Mouse (Mus musculus) small intestine, adult 2 months (tissue): ENCODE results near the gene Rras. TPM values are rescaled to one million over a fixed set of nuclear protein-coding genes. Genes with fewer than 3 reads are reported as not detected.

Experiments
- H3K27ac ChIP-seq: fragments of 200-500 bp; 2 replicates; pipeline ENCODE4 v1.5.1; 2012; ENCODE audit warnings: low read depth, low read length, control low read depth, inconsistent platforms; ENCODE audit not compliant: insufficient read depth
- H3K27me3 ChIP-seq: fragments of 200-500 bp; 2 replicates; pipeline ENCODE4 v1.6.1; 2012; ENCODE audit warnings: mild to moderate bottlenecking, moderate library complexity, low read length, inconsistent platforms; ENCODE audit not compliant: control insufficient read depth, insufficient read depth
- H3K36me3 ChIP-seq: fragments of 200-500 bp; 2 replicates; pipeline ENCODE4 v1.6.1; 2012; ENCODE audit warnings: mild to moderate bottlenecking, low read length, control low read depth, inconsistent platforms; ENCODE audit not compliant: control insufficient read depth, insufficient read depth
- H3K4me1 ChIP-seq: fragments of 200-500 bp; 2 replicates; pipeline ENCODE4 v1.6.1; 2012; ENCODE audit warnings: low read length, inconsistent platforms, mixed read lengths; ENCODE audit not compliant: control insufficient read depth, insufficient read depth, insufficient read length
- H3K4me3 ChIP-seq: fragments of 200-500 bp; 2 replicates; pipeline ENCODE4 v1.5.1; 2012; ENCODE audit warnings: low read depth, mild to moderate bottlenecking, control low read depth, inconsistent platforms, low read length, moderate library complexity
- CTCF ChIP-seq: fragments of 200-500 bp; IDR thresholded peaks from 2 replicates; pipeline ENCODE4 v1.5.1; 2012; ENCODE audit warnings: low read depth, mild to moderate bottlenecking, control low read depth, inconsistent platforms, low read length, moderate library complexity, mixed read lengths; ENCODE audit not compliant: insufficient replicate concordance, insufficient read length; ENCODE audit errors: extremely low read depth
- POLR2A ChIP-seq: fragments of 200-500 bp; IDR thresholded peaks from 2 replicates; pipeline ENCODE4 v1.6.1; 2012; ENCODE audit warnings: low read depth, mild to moderate bottlenecking, control low read depth, inconsistent platforms, low read length, moderate library complexity
- WGBS: fragments of 180-500 bp; shearing (Covaris S2); methylation state at CpG from one replicate; pipeline ENCODE4 v1.1.7; 2018; 5-methylcytosine and 5-hydroxymethylcytosine counted together
- polyA plus RNA-seq: library from polyadenylated mRNA; depleted of rRNA; stranded (reverse); fragments of >200 nt; gene quantifications from 2 replicates; pipeline ENCODE4 v1.2.3, GENCODE M21; 2012

Gene Rras
- polyA plus RNA-seq, 1 experiment = 67.9 TPM

DNA sequence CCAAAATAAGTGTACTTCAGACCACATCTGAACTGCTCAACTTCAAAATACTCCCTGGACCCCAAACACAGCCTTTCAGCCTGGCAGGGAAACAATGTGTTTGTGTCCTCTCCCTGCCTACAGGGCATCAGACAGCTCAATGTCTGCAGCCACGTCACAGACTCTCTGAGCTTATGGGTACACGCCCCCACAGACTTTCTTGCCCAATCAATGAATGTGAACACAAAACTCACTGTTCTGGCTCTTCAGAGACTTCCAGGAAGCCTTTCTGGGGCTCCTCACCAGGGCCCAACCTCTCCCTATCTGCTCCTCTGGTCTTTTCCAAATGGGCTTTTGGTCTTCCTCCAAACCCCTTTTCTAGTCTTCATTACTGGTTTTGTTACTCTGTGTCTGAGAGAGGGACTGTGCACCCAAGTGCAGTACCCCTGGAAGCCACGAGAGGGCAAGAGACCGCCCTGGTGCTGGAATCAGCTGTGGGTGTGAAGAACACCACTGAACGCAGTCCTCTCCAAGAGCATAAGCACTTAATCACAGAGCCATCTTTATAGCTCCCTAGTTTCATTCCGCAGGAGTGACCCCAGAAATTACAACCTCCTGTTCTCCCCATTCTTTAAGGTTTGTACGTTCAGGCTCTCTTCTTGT is 20.1 kb downstream of the Rras start:
- Histone ChIP-seq H3K4me3 (no peak overlapping the region), H3K27ac (no peak overlapping the region), H3K27me3 (no peaks in the 10 kb centered on the region), H3K4me1 (no peaks in the 10 kb centered on the region), H3K36me3 (peaks cover 45% of the 10 kb centered on the region)
- TF ChIP-seq POLR2A (no peak), CTCF (peak; percentile 86)
- WGBS = 51% methylated on average over 7 of the region's 7 CpGs

DNA sequence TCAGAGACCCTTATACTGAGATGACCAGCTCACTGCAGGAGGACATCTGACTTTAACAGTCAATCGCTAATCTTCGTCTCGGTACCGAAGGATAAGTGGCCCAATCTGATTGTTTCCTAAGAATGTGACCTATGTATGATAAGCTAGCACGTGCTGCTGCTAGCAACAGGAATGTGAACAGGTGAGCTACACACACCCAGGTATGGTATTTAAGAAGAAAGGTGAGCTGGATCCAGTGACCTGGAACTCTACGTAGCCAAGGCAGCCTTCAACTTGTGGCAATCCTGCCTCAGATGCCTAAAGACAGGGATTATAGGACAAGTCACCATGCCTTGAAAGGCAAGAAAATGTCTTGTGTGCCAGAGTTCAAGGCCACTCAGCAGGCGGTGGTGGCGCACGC is 20.6 kb downstream of the Rras start:
- no peaks in the 10 kb centered on the region for H3K27me3 ChIP-seq
- no peak overlapping the region for H3K27ac ChIP-seq
- 91% methylated on average over 9 of the region's 9 CpGs for WGBS
- H3K36me3 ChIP-seq = peaks cover 47% of the 10 kb centered on the region
- TF ChIP-seq CTCF = no peak
- no peak for TF ChIP-seq POLR2A
- no peak overlapping the region for H3K4me3 ChIP-seq
- no peaks in the 10 kb centered on the region for H3K4me1 ChIP-seq

DNA sequence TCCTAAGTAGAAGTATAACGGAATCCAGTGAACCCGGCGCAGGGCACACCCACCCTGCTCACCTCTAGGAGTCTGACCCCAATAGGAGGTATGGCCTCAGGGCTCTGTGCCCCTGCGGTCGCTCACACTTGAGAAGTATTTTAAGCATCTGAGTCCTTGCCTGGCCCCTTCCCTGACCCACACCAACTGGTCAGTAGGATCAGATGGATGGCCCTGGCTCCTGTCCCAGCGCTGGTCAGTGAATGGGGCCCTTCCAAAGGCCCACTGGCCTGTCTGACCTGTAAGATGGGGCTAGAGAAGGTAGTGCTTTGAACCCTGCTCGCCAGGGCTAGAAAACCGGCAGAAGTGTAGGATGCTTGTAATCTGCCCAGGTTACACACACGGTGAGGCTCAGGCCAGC is 23.1 kb downstream of the Rras start:
- 92% methylated on average over 9 of the region's 9 CpGs for WGBS
- no peaks in the 10 kb centered on the region for H3K4me1 ChIP-seq
- H3K27ac ChIP-seq = no peak overlapping the region
- H3K36me3 ChIP-seq = peaks cover 49% of the 10 kb centered on the region
- H3K4me3 ChIP-seq = no peak overlapping the region
- no peaks in the 10 kb centered on the region for H3K27me3 ChIP-seq
- no peak for TF ChIP-seq CTCF
- no peak for TF ChIP-seq POLR2A

DNA sequence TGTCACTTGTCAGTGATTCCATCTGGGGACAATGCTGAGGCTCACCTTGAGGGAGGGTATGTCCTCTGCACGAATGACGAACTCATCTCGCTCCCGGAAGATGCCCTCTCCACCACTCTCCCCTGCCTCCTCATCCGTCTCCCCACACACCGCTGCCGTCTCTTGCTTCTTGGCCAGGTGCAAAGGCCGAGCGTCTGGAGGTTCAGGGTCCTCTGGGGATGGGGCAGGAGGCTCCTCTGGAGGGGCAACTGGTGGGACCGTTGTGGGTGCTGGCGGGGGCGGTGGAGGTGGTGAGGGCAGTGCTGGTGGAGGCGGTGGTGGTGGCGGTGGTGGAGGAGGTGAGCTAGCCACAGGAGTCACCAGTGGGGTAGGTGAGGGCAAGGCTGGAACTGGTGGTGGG is 25.5 kb downstream of the Rras start:
- Histone ChIP-seq H3K36me3 (peaks cover 69% of the 10 kb centered on the region), H3K4me3 (no peak overlapping the region), H3K4me1 (no peaks in the 10 kb centered on the region), H3K27ac (no peak overlapping the region), H3K27me3 (no peaks in the 10 kb centered on the region)
- WGBS = 94% methylated on average over 14 of the region's 14 CpGs
- no peak for TF ChIP-seq CTCF
- no peak for TF ChIP-seq POLR2A

DNA sequence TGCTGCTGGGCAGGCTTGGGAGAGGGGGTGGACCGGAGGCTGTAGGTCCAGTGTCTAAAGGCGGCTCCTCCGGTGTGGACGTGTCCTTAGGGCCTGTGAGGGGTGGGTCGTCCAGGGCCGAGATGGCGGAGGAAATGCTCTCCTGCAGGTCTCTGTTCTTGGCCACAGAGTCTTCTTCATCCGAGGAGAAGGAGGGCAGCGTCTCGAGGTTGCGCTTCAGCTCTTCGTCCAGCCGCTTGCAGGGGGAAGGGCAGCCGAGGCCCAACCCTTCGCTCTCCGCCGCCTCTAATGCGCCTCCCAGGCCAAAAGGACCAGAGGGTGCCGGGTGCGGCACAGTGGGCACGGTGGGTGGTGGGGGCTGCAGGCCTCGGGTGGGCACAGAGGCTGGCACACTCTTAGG is 28.0 kb downstream of the Rras start:
- Histone ChIP-seq H3K27me3 (no peaks in the 10 kb centered on the region), H3K4me1 (no peaks in the 10 kb centered on the region; the same call in 1 of the 2 replicates), H3K4me3 (no peak overlapping the region), H3K36me3 (peaks cover 81% of the 10 kb centered on the region), H3K27ac (no peak overlapping the region)
- TF ChIP-seq CTCF (no peak), POLR2A (no peak)
- whole genome bisulfite sequencing = 93% methylated on average over 22 of the region's 22 CpGs

DNA sequence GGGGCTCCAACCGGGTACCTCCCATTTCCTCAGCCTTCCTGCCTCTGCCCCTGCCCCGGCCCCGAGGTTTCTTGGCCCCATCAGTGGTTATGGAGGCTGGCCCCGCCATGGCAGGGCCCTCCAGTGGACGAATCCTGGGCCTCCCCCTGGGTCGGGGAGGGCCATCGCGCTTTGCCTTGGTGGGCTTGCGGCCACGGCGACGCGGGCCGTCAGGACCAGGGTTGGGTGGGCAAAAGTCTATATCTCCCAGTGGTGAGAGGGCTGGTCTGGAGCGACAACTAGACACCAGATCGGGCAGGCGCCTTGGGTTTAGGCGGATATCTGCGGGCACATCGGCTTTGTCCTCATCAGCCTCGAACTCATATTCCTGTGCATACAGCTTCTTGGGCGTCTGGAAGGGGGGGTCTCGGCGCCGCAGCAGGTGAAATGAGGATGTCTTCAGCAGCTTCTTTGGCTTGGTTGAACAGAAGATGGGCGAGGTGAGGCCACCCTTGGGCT is 29.1 kb downstream of the Rras start:
- WGBS = 96% methylated on average over 26 of the region's 26 CpGs
- TF ChIP-seq POLR2A (no peak), CTCF (no peak)
- Histone ChIP-seq H3K36me3 (peaks cover 73% of the 10 kb centered on the region), H3K27ac (no peak overlapping the region), H3K4me1 (peaks cover 4% of the 10 kb centered on the region), H3K27me3 (no peaks in the 10 kb centered on the region), H3K4me3 (no peak overlapping the region)

DNA sequence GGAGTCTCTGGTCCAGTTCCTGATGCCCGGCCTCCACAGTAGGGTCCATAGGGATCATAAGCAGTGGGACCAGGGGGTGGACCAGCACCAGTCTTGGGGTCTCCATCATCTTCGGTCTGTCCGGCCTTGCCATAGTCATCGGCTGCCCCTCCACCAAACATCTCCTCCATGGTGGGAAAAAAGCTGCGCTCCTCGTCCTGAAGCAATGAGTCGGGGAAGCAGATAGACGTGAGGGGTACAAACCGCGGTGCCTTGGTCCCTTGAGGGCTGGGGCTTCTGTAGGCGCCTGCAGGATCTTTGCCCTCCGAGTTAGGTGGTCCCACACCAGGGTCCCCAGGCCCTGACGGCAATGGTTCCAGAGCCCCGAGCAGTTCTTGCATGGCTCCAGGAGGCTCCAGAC is 29.7 kb downstream of the Rras start:
- Histone ChIP-seq H3K36me3 (peaks cover 69% of the 10 kb centered on the region), H3K4me3 (no peak overlapping the region), H3K4me1 (peaks cover 5% of the 10 kb centered on the region), H3K27ac (no peak overlapping the region), H3K27me3 (no peaks in the 10 kb centered on the region)
- 97% methylated on average over 14 of the region's 14 CpGs for WGBS
- TF ChIP-seq CTCF = no peak
